Mouse (Mus musculus): ENCODE measurements at regions not wholly inside any gene's neighbourhood (a gene's known extent, or its start where the extent isn't known, plus 50 kb on each side); places are given as distances from the start of the nearest gene placed in this dataset.

DNA sequence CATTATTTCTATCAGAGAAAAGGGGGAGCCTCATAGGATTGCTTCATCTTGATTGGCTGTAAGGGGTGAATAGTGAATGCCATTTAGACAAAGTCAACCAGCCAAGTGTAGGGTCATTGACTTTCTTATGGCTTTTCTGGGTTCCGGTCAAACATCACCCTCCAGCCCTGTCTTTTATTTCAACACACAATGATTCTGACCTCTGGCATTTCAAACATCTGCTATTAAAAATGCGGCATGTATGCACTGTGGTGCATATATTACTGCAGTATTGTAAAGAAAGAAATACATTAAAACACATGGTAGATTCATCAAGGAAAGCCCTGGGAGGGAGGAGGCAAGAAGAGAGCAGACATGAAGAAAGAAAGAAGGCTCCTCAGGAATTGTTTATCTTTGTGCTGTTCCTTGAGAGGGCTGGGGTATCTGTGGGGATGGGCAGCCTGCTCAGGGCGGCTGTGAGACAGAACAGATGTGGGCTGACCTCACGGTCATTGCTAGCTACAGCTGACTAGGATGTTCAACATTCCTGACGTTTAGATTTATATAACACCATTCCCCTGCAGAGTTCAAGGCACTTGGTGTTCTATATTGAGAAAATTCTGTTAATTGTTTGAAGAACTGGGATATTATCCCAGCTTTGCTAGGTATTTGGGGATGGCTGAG is 303.5 kb upstream of the Ppp2r3a start:
- no peak for DNase-seq (ENCODE audit: extremely low read depth, low read depth, low spot score)

DNA sequence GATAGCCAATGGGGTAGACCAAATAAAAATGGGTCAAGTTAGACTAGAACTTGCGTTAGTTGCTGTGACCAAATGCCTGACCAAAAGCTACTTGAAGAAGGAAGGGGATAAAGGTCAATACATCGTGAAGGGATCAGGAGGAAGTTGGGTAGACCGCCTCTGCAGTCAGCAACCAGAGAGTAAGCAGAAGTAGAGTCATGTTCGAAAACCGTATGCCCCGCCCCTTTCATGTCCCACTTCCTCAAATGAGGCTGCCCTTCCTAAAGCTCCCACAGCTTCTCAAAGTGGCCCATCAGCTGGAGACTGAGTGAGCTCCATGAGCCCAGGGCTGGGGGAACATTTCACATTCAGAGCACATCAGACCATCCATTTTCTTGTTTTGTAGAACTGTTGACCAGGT is 301.2 kb upstream of the Ppp2r3a start:
- no peak for DNase-seq (ENCODE audit: extremely low read depth, low read depth, low spot score)

DNA sequence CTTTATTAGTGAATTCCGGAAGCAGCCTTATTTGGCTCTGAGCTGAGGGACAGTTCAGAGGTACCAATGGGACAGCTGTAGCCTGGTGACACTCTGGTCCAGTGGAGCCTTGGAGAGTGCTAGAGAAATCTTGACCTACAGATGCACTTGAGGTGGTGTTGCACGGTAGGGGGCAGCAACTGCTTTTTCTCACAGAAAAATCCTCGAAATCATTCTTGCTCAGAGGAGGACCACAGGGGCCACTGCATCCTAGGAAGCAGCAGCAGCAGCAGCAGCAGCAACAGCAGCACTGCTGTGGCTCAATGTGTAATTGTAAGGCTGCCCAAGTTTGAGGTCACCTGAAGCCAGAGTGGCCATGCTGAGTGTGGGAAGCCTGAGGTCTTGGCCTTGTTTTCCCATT is 299.7 kb upstream of the Ppp2r3a start:
- DNase-seq (ENCODE audit: extremely low read depth, low read depth, low spot score), result no peak

DNA sequence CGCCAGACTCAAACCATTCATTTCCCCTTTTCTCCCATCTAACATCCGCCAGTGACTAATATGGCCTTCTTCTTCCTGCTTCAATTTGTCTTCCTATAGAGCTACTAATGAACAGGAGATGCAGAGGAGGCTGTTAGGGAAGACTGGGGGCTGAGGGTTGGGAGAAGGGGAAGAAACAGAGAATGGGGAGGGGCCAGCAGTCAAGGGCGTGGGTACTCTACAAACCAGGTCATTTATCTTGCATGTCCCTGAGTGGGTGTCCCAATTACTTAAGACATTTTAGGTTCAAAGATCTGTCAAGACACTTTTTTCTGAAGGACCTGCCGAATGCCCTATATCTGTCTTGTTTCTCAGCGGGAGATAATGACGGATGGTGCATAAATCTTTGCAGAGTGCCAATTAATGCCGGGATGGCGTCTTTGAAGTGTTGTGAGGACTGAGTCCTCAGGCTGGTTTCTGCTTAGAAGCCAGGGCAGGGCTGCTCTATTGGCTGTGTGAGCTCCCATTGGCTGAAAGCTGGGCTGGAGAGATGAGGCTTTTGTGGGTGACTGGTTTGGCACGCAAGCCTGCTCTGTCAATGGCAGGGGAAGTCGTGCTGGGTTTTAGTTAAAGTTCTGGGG is 294.7 kb upstream of the Ppp2r3a start:
- DNase-seq (ENCODE audit: extremely low read depth, low read depth, low spot score), result no peak

DNA sequence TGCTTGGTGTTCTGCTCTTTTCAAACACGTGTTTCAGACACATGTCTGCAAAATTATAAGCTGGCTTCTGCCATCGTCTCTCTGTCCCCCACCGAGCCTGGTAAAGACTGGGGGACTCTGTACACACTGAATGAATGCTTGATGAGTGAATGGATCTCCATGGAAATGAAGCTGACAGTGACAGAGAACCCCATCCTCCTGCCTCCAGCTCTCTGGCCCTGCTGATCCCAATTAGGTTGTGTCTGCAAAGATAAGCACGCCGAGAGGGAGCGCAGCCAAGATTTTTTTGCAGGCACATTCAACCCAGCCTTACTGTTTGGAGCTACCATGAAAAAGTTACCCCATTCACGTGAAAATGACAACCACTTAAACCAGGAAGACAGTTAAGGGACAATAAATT is 266.5 kb upstream of the Ppp2r3a start:
- no peak for DNase-seq (ENCODE audit: extremely low read depth, low read depth, low spot score)

DNA sequence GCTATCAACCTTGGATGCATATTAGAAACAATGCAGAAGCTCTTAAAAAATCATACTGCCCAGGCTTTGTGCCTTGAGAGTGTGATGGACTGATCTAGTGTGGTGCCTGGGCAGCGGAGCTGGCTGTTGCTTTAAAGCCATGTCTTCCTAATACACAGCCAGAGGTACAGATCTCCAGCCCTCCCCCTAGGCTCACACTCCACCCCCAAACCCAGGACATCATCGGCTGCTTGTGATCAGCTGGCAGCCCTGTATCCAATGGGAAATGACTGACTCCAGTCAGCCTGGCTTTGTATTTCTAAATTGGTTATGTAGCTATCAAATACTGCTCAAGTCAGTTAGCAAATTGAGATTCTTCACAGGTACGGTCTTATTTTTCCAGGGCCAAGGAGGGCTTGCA is 259.2 kb upstream of the Ppp2r3a start:
- no peak for DNase-seq (ENCODE audit: extremely low read depth, low read depth, low spot score)

DNA sequence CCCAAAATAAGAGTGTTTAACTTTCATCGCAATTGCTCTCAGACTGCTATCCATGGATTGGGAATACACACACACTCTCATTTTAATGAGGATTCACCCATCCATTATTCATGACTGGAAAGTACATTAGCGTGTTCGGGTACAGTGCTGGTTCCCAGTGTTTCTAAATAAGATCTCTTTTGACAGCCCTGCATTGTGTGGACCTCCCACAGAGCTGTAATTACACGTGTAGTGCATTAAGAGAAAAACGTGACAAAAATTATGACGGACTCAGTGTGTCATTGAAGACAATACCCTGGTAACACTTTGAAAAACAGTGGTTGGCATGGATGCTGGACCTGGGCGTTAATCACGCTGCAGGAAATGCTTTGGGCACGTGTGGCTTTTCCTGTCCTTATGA is 257.6 kb upstream of the Ppp2r3a start:
- DNase-seq (ENCODE audit: extremely low read depth, low read depth, low spot score), result no peak

DNA sequence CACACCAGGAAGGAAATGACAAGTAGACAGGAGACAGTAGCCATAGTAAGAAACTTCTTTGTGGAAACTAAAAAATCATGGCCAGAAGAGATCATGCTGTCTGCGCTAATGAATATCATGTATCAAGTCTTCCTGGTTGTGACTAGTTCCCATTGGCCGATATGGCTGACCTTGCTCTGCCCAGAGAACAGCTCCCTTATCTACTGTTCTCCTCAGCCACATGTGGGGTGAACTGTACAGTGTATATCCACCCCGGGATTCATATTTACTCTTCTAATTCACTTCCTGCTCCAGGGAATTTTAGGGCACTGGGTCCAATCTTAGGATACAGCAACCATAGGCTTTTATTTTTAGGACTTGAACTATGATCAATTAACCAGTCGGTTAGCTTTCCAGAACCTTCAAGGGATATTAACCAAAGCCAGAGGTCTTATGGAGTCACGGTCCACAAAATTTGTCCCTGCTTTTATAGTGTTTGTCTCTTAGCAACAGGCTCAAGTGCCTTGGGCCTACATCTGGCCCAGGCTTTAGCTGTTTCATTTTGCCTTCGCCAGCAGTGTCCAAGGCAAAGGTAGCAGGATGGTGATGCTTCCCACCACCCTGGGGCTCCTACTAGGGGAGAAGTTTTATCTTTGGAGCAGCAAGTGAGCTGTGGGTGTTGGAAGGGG is 255.6 kb upstream of the Ppp2r3a start:
- DNase-seq (ENCODE audit: extremely low read depth, low read depth, low spot score), result no peak

DNA sequence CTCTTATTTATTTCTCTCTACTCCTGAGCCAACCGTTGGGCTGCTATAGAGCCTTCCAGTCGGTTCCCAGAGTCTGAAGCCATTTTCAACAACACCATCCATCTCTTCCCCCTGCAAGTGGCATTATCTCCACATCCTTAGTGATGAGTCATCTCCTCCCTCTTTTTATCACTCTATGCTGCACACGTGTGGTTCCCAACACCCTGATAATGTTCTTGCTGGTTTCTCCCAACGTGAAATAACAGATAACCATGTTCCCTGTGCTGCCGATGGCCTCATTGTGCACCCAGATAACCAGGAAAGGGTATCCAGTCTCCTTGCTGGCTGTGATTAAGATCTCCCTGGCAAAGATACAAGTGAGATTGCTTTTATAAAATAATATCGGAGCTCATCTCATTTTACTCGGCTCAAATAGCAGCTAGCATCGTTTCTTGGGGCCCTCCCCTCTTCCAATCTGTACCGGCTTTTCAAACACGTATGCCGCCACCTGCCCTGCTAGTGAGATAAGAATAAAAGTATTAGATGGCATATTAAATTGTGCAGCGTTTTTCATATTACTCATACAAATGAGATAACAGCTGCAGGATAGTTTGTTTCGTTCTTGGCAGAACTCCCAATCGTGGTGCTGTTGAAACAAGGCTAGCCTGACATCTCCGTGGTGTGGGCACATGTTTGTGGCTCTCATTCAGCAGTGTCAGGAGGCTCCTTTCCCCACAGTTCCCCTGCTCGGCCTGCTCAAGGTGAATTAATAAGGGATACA is 250.3 kb upstream of the Ppp2r3a start:
- no peak for DNase-seq (ENCODE audit: extremely low read depth, low read depth, low spot score)

DNA sequence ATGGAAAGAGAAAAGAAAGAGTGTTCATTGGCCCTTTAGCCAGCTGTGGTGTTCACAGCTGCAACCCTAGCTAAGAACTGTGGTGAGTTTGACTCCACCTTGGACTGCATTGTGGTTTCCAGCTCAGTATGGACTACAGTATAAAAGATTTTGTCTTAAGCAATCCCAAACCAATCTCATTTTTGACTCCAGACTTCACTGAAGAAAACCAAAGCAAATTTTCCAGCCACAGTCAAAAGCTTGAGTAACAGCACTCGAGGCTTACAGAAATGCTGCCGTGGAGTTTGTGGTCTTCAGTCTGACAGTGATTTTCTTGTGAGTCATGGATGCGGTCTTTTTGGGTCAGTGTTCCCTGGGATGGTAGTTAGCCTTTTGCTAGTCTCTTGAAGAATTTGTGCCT is 249.4 kb upstream of the Ppp2r3a start:
- DNase-seq (ENCODE audit: extremely low read depth, low read depth, low spot score), result no peak

DNA sequence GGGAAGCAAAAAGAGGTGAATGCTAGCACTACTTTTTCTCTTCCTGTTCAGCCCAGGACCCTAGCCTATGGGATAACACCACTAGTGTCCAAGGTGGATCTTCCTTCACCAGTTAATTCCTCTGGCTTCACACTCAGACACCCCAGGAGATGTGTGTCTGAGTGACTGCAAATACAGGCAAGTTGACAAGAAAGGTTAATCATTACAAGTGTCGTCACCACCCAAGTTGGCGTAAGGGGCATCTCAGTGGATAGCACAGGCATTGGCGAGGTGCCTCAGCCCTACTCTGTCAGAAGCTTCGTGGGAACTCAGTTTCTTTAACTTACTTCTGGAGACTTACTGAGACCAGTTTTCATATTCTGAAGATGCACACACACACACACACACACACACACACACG is 247.1 kb upstream of the Ppp2r3a start:
- no peak for DNase-seq (ENCODE audit: extremely low read depth, low read depth, low spot score)

DNA sequence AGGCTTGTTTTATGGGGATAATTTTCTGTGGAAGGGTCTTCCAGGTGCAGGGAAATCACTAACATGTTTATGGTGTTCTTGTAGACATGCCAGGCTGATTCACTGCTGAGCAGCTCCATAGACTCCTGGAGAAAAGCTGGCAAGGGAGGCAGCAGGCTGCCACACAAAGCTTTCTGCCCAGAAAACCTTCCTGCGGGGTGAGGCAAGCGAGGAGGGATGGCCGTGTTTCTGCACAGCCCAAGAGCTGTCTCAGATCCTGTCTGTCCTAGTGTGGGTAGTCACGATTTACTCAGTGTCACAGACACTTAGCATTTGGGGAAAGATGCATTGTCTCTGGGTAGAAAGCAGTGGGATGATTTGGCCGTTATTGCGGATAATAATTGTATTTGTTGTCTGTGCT is 244.2 kb upstream of the Ppp2r3a start:
- DNase-seq (ENCODE audit: extremely low read depth, low read depth, low spot score), result no peak

DNA sequence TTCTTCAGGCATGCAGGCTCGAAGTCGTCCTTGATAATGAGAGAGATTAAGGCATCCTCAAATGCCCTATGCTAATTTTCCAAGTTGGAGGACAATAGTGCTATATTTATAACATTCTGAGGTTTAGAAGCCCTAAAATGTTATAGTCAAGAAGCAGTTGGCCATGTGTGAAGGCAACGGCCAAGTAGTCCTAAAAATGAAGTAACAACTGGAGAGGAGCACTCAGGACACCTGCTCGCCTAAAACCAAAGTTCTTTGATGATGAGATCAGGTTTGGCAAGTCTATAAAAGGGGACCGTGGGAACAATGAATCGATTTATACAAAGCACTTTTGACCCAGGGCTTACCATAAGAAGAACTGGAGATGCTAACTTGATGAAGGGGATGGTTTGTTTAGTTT is 237.4 kb upstream of the Ppp2r3a start:
- no peak for DNase-seq (ENCODE audit: extremely low read depth, low read depth, low spot score)

DNA sequence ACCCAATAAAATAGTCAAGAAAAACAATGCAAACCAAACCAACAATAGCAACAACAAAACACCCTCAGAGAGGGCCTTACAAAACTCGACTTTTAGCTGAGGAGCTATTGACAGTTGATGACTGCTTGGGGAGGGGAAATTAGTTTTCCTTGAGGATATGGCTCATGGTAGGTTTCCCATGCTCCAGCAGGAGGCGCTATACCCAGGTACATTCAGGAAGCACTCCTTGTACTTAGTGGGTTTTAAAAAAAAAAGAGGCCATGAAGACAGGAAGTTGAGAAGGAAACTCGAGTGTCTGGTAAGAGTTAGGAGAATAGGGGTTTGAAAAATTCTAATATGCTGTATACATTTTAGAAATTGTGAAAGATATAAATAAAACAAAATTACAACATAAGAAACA is 224.6 kb upstream of the Ppp2r3a start:
- no peak for DNase-seq (ENCODE audit: extremely low read depth, low read depth, low spot score)

DNA sequence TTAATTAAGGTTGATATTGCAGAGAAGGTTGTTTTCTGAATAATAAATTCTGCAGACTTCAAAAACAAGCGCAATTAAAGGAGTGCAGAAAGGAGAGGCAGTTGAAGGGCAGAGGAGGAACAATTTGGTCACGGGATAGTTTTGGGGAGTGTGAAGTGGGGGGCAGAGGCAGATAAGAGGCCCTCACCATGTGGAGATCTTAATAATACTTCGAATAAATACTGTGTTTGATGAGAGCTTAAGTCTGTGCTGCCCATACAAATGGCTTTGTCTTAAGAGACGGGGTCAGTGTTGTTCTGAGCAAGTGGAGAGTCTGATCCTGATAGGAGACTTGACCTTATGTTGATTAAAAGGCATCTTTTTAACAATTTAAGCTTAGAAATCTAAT is 221.5 kb upstream of the Ppp2r3a start:
- DNase-seq (ENCODE audit: extremely low read depth, low read depth, low spot score), result no peak

DNA sequence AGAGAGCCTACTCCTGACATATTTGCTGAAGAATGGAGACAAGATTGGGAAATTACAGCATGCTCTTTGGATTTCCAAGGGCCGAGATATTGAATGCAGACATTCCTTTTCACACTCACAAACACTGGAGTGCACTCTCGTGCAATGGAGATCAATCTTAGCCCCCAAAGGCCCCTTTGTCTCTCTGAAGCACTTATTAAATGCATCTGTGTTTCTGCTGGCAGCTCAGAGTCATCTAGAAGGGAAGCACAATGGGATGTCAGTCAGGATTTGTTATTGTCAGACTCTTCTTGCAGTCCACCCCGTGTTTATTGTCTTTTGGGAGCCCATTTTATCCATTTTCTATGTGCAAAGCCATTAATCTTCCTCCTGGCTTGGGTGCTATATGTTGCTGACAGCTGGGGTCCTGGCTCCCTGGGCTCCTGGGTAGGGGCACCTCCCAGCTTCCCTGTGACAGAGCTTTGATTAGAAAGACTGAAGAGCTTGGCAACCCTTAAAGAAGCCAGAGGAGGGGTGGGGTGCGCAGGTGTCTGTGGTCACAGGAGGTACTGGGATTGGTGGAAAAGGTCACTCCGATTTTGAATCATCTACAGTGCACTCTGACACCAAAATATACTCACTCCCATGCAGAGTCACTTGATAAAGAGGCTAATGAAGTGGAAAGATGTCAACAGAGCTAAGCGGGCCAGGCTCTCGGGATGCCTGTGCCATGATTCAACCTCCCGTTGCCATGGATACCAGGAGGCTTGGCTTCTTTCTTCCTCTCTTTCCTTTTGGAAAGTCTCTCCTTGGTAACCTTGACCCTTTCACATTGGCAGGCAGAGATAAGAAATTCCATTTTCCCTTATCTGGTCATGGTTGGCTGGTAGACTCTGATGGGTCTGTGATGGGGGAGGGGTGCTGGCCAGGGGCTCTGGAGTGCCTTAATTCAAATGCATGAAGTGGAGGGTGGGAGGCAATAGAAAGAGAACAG is 220.8 kb upstream of the Ppp2r3a start:
- no peak for DNase-seq (ENCODE audit: extremely low read depth, low read depth, low spot score)

DNA sequence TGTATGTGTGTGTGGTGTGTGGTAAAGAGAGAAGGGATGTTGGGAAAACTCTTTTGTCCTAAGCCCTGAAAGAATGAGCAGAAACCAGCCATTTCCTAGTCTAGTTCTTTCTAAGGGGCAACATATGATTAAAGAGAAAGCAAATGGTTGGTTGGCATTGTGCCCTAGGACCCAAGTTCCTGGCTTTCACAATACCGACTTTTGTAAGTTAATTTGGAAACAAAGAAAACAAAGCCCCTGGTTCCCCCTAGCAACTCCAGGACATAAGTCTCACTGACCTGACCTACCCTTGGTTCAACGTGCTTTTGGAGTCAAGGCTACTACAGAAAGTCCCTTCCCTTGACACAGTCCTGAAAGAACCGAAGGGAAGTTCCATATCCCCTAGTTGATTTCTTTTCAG is 220.1 kb upstream of the Ppp2r3a start:
- no peak for DNase-seq (ENCODE audit: extremely low read depth, low read depth, low spot score)

DNA sequence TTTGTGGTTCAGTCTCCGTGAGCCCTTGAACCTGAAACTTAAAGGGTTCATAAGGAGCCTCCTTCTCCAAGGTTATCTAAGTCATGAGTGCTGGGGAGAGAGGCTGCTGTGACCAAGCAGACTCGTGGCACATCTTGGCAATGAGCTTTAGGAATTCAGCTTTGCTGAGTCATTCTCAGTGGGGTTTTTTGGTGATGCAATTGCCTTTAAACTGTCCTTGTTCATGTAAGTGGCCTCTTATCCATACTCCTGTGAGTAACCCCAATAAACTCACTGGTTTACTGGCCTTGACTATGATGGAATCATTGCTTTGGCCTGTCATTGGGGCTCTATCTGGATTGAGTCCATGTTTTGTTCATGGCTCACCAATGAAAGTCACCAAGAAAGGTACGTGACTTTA is 218.2 kb upstream of the Ppp2r3a start:
- DNase-seq (ENCODE audit: extremely low read depth, low read depth, low spot score), result no peak

DNA sequence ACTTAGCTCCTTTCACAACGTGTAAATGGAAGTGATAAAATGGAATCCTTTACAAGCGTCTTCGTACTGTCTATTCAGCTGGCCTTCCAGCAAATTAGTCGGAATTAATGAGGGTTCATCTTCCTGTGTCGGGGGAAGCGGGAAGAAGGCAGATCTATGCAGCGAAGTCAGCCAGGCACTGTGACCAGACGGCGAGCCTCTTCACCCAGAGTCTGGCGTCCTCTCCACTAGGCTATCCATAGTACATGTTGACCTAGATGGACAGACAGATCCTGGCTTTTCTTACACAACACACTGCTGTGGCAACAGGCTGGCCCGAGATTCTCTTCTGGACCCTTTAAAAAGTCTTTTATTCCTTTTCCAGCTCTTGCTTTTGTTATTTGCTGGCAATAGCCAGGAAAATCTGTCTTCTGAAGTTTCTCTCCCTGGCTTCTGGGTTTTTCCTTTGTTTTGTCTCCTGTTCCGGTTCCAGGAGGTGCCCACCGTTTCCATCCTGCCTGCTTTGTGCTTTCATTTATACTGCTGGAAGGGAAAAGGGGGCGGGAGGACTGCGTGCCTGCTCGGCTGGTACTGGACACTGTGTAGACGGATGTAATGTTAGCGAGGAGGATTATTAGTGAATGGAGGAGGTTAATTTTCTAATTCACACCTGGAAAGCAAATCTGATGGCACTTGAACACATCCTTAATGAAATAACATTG is 213.3 kb upstream of the Ppp2r3a start:
- DNase-seq (ENCODE audit: extremely low read depth, low read depth, low spot score), result no peak

DNA sequence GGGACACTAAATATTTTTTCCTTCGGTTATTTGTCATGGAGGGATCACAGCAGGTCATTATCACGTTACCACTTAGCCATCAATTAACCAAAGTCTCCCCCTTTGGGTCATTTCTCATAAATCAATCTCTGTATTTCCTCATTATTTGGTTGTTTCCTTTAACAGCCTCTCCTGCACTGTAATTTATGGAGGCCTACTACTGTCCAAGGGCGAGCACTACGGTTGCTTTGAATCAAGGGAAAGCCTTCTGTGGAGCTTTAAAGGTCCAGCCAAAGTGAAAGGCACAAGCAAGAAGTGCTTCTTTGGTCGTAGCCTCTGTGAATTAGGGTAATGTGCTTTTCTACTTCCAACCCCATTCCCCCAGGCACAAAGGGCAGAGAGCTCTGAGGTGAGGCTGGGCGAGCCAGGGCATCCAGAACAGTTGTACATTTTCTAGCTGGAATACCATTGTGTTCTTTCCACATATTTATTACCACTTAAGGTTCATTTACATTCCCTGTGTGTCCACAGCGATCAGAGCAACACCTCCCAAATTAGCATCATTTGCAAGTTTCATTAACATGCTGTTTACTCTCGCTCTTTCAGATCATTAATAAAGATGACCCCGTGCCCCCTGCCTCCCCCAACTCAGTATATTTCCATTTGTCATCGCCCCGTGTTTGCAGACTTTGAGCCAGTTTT is 207.5 kb upstream of the Ppp2r3a start:
- DNase-seq (ENCODE audit: extremely low read depth, low read depth, low spot score), result no peak

Measured in fat pad, adult 2 months (tissue).